Mouse (Mus musculus) C2C12 (cell line): ENCODE results near the gene Ttll12. TPM values are rescaled to one million over a fixed set of nuclear protein-coding genes. Genes with fewer than 3 reads are reported as not detected.

Experiments
- H3K27me3 ChIP-seq: one replicate; pipeline ENCODE4 v1.6.1; 2011; ENCODE audit not compliant: control insufficient read depth, insufficient read depth, insufficient read length
- H3K36me3 ChIP-seq: one replicate; pipeline ENCODE4 v1.6.1; 2011; ENCODE audit not compliant: control insufficient read depth, insufficient read depth
- H3K4me3 ChIP-seq: one replicate; pipeline ENCODE4 v1.5.1; 2011; ENCODE audit warnings: mild to moderate bottlenecking, control low read depth; ENCODE audit not compliant: poor library complexity, insufficient read depth, severe bottlenecking
- H3K79me2 ChIP-seq: one replicate; pipeline ENCODE4 v1.6.1; 2011; ENCODE audit not compliant: control insufficient read depth, insufficient read depth
- H3K79me3 ChIP-seq: one replicate; pipeline ENCODE4 v1.6.1; 2011; ENCODE audit warnings: low read depth, control low read depth
- H3ac ChIP-seq: one replicate; pipeline ENCODE3; 2011; ENCODE audit warnings: low read depth; ENCODE audit not compliant: control insufficient read depth, insufficient read length
- CEBPB ChIP-seq: IDR thresholded peaks from one replicate; pipeline ENCODE4 v1.6.1; 2011; ENCODE audit warnings: low read depth, mild to moderate bottlenecking, control low read depth, moderate library complexity
- CTCF ChIP-seq: IDR thresholded peaks from one replicate; pipeline ENCODE4 v1.5.1; 2011; ENCODE audit not compliant: control insufficient read depth, insufficient read depth, insufficient read length
- FOSL1 ChIP-seq: IDR thresholded peaks from one replicate; pipeline ENCODE4 v1.8.0; 2011; ENCODE audit warnings: mild to moderate bottlenecking, low read length; ENCODE audit not compliant: poor library complexity, insufficient read depth, severe bottlenecking
- MAX ChIP-seq: IDR thresholded peaks from one replicate; pipeline ENCODE4 v1.6.1; 2011; ENCODE audit warnings: mild to moderate bottlenecking, control low read depth
- MYOD1 ChIP-seq: IDR thresholded peaks from one replicate; pipeline ENCODE4 v1.6.1; 2011; ENCODE audit warnings: low read depth; ENCODE audit not compliant: control insufficient read depth, insufficient read length
- MYOG ChIP-seq: IDR thresholded peaks from one replicate; pipeline ENCODE4 v1.6.1; 2011; ENCODE audit not compliant: control insufficient read depth, insufficient read length; ENCODE audit errors: extremely low read depth
- USF1 ChIP-seq: IDR thresholded peaks from one replicate; pipeline ENCODE4 v1.6.1; 2011; ENCODE audit warnings: low read depth, mild to moderate bottlenecking, control low read depth, moderate library complexity
- polyA plus RNA-seq: library from polyadenylated mRNA; unstranded; fragments of >200 nt; fragmentation: generic; extraction: Trizol; gene quantifications from one replicate; pipeline ENCODE4 v1.2.1, GENCODE M21; 2012; ENCODE audit warnings: missing spikeins

Ttll12 gene
- polyA plus RNA-seq, 1 experiment = 84.8 TPM

DNA sequence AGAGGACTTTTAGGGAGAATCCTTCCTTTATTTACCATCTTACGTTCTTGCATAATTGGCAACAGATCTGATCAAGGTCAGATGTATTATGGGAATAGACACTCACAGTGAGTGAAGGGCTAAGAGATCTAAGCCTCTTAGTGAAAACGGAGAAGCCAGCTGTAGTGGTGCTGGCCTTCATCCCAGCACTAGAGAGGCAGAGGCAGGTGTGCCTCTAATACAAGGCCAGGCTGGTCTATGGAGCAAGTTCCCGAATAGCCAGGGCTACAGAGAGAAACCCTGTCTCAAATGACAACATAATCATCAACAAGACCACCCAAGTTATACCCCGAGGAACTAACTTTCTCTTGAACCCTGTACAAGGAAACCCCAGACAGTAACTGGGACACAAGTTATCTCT lies 12.0 kb downstream of the Ttll12 start:
- H3K79me2 ChIP-seq = peaks cover 2% of the 10 kb centered on the region
- no peak overlapping the region for H3ac ChIP-seq
- peaks cover 96% of the 10 kb centered on the region for H3K36me3 ChIP-seq
- no peaks in the 10 kb centered on the region for H3K27me3 ChIP-seq
- TF ChIP-seq CTCF = no peak
- no peaks in the 10 kb centered on the region for H3K79me3 ChIP-seq
- H3K4me3 ChIP-seq = no peak overlapping the region

DNA sequence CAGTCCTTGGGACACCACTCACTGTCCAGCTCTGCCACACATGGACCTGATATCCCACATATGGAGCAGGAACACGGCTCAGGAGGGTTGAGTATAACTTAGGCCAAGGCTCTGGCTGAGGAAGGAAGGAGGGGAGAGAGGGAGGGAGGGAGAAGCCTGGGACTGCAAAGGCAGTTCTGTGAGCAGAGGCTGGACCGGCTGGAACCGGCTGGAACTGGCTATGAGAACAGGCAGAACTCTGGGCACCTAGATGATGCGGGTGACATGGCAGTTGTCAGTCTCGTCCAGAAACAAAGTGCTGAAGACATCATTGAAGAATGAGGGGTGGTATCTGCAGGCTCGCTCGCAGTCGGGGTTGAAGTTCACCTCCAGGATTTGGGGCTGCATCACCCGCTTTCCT lies 18.3 kb downstream of the Ttll12 start:
- Histone ChIP-seq H3K36me3 (peaks cover 93% of the 10 kb centered on the region), H3K79me3 (no peaks in the 10 kb centered on the region), H3K4me3 (no peak overlapping the region)

GRCm38 (mm10) chr15:83575543-83575942 lies 19.4 kb downstream of the Ttll12 start:
- H3K27me3 ChIP-seq = no peaks in the 10 kb centered on the region
- peaks cover 7% of the 10 kb centered on the region for H3K79me2 ChIP-seq
- peaks cover 90% of the 10 kb centered on the region for H3K36me3 ChIP-seq
- H3ac ChIP-seq = no peak overlapping the region
- no peak for TF ChIP-seq MYOD1
- no peak for TF ChIP-seq MYOG
- no peak for TF ChIP-seq CTCF
- no peak overlapping the region for H3K4me3 ChIP-seq
- peaks cover 3% of the 10 kb centered on the region for H3K79me3 ChIP-seq

More for the DNA sequence above, 18.3 kb downstream of the Ttll12 start:
- no peaks in the 10 kb centered on the region for H3K27me3 ChIP-seq
- H3K79me2 ChIP-seq = no peaks in the 10 kb centered on the region
- TF ChIP-seq FOSL1 = no peak
- TF ChIP-seq MAX = no peak
- TF ChIP-seq CTCF = no peak
- no peak for TF ChIP-seq CEBPB
- TF ChIP-seq MYOG = no peak
- TF ChIP-seq USF1 = no peak
- TF ChIP-seq MYOD1 = no peak
- H3ac ChIP-seq = no peak overlapping the region

DNA sequence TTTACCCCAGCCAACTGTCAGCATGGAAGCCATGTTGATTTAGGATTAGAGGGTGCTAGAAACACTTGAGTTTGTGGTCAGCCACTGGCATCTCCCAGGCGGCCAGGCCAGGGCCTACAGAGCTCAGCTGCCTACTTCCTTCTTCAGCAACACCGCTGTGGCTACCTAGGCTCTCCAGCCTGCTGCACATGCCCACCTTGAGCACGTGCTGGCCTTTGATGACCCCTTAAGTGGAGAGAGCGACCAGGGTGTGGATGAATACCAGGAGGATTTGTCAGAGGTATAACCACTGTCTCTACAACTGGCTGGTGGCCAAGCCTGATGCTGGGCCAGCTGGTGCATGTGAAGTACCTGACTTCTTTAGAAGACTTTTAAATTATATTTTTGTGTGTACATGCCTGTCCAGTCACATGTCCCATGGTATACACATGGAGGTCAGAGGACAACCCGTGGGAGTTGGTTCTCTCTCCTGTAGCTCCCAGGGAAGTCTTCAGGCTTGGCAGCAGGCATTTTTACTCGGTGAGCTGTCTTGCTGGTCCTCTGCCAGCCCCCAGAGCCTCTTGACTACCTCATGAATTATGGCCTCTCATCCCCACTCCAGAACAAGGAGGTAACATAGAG lies 20.1 kb downstream of the Ttll12 start:
- H3K27me3 ChIP-seq = no peaks in the 10 kb centered on the region
- no peak overlapping the region for H3K4me3 ChIP-seq
- H3K79me3 ChIP-seq = peaks cover 9% of the 10 kb centered on the region
- peaks cover 14% of the 10 kb centered on the region for H3K79me2 ChIP-seq
- TF ChIP-seq MYOD1 = peak; percentile 73
- peak; percentile 41 for TF ChIP-seq FOSL1
- TF ChIP-seq CTCF = no peak
- TF ChIP-seq USF1 = peak; percentile 84
- no peak for TF ChIP-seq MYOG
- no peak for TF ChIP-seq CEBPB
- peak; percentile 96 for TF ChIP-seq MAX
- H3ac ChIP-seq = no peak overlapping the region
- peaks cover 83% of the 10 kb centered on the region for H3K36me3 ChIP-seq

DNA sequence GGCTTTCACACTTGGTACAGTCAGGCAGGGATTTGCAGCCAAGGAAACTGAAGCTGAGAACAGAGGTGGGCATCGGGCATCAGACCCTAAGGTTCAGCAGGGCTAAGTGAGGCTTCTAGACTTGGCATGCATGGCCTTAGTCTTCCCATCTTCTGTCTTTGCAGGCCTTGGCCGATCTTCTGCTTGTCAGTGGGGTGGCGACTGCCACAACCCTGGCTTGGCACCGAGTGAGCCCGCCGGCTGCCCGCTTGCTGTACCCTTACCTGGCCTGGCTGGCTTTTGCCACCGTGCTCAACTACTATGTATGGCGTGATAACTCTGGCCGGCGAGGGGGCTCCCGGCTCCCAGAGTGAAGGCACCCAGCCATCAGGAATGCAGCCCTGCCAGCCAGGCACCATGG lies 21.4 kb downstream of the Ttll12 start:
- no peak overlapping the region for H3ac ChIP-seq
- peaks cover 17% of the 10 kb centered on the region for H3K79me3 ChIP-seq
- H3K27me3 ChIP-seq = no peaks in the 10 kb centered on the region
- H3K79me2 ChIP-seq = peaks cover 26% of the 10 kb centered on the region
- peaks cover 73% of the 10 kb centered on the region for H3K36me3 ChIP-seq
- H3K4me3 ChIP-seq = no peak overlapping the region
- TF ChIP-seq USF1 (no peak), MYOG (no peak), CEBPB (no peak), MAX (no peak), MYOD1 (no peak)

DNA sequence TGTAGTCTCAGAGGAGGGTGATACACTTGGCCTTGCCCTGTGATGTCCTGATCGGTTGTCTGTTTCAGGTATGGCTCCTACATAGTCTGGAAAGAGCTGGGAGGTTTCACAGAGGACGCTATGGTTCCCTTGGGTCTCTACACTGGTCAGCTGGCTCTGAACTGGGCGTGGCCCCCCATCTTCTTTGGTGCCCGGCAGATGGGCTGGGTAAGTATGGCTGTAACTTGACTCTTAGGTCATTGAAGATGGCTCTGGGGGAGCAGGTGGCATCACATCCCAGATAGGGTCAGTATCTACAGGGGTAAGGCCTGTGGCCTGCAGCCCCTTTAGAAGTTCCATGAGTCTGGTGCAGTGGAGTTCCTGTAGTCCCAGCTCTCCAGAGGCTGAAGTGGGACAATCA lies 22.8 kb downstream of the Ttll12 start:
- H3ac ChIP-seq = no peak overlapping the region
- peaks cover 41% of the 10 kb centered on the region for H3K79me2 ChIP-seq
- TF ChIP-seq FOSL1 (no peak), MYOD1 (peak; percentile 3)
- H3K4me3 ChIP-seq = no peak overlapping the region
- H3K36me3 ChIP-seq = peaks cover 63% of the 10 kb centered on the region
- no peaks in the 10 kb centered on the region for H3K27me3 ChIP-seq
- H3K79me3 ChIP-seq = peaks cover 30% of the 10 kb centered on the region
